In genomic region chr6:122800640-122801300, GRCm38 (mm10) we compare ENCODE assay signal across 8 mouse cellular contexts. TPM values are rescaled to one million over a fixed set of nuclear protein-coding genes. Genes with fewer than 3 reads are reported as not detected.
DNase-seq lines count a peak whose midpoint lies in the region; ATAC-seq and TF ChIP-seq lines count a peak whose summit lies in the region.

No protein-coding gene starts in this region.

- H3K4me2 ChIP-seq in hindbrain, embryonic 16.5 days (ENCODE audit: low read length) = peak overlapping the region; percentile 95
- peak overlapping the region; percentile 87 for H3K4me2 ChIP-seq in midbrain, embryonic 12.5 days (replicated peaks)

- WGBS in spleen, adult 2 months = 15% methylated on average over 10 of the region's 10 CpGs
- 29% methylated on average over 10 of the region's 10 CpGs for WGBS in hindbrain, embryonic 16.5 days
- WGBS in midbrain, embryonic 12.5 days = 36% methylated on average over 10 of the region's 10 CpGs

- TF ChIP-seq POLR2A in spleen, adult 2 months (IDR thresholded peaks at IDR 0.05; ENCODE audit: low read depth, low read length) = no peak

- no peaks in the 10 kb centered on the region for H3K27me3 ChIP-seq in spleen, adult 2 months (ENCODE audit: control insufficient read depth, insufficient read depth, low read length)
- no peaks in the 10 kb centered on the region; the same call in 1 of the 2 replicates for H3K27me3 ChIP-seq in hindbrain, embryonic 16.5 days (replicated peaks; ENCODE audit: control insufficient read depth, insufficient read depth, low read length)
- peaks cover 38% of the 10 kb centered on the region for H3K27me3 ChIP-seq in midbrain, embryonic 12.5 days

- peak; percentile 18 for ATAC-seq in hindbrain, embryonic 16.5 days
- no peak for ATAC-seq in midbrain, embryonic 12.5 days (ENCODE audit: low FRiP score, low read depth)
- ATAC-seq in monocyte, adult 5-6 weeks (replicated peaks; ENCODE audit: insufficient number of reproducible peaks, low FRiP score, low TSS enrichment, poor library complexity, severe bottlenecking) = no peak

- H3K27ac ChIP-seq in gastrocnemius, adult 2 months = peak overlapping the region; percentile 84
- peak overlapping the region; percentile 61 for H3K27ac ChIP-seq in spleen, adult 2 months (ENCODE audit: insufficient read depth, low read length)
- H3K27ac ChIP-seq in hindbrain, embryonic 16.5 days (ENCODE audit: low read depth, low read length) = no peak overlapping the region
- H3K27ac ChIP-seq in midbrain, embryonic 12.5 days (replicated peaks) = no peak overlapping the region

- H3K36me3 ChIP-seq in spleen, adult 2 months (ENCODE audit: control insufficient read depth, insufficient read depth, low read length) = no peaks in the 10 kb centered on the region
- no peaks in the 10 kb centered on the region for H3K36me3 ChIP-seq in hindbrain, embryonic 16.5 days (ENCODE audit: control insufficient read depth, insufficient read depth, low read length)
- no peaks in the 10 kb centered on the region for H3K36me3 ChIP-seq in midbrain, embryonic 12.5 days

- no peaks in the 10 kb centered on the region for H3K9me3 ChIP-seq in hindbrain, embryonic 16.5 days (ENCODE audit: control insufficient read depth, low read length)
- no peaks in the 10 kb centered on the region for H3K9me3 ChIP-seq in midbrain, embryonic 12.5 days

- no peak for TF ChIP-seq CTCF in gastrocnemius, adult 2 months (IDR thresholded peaks at IDR 0.05)
- TF ChIP-seq CTCF in spleen, adult 2 months (IDR thresholded peaks at IDR 0.05; ENCODE audit: extremely low read depth, insufficient read depth, insufficient read length, insufficient replicate concordance) = no peak

- peak overlapping the region; percentile 90 for H3K4me3 ChIP-seq in gastrocnemius, adult 2 months
- peak overlapping the region; percentile 64 for H3K4me3 ChIP-seq in spleen, adult 2 months (ENCODE audit: extremely low read depth, insufficient read depth, insufficient read length)
- peak overlapping the region; percentile 56 for H3K4me3 ChIP-seq in hindbrain, embryonic 16.5 days (ENCODE audit: low read length)
- H3K4me3 ChIP-seq in midbrain, embryonic 12.5 days = peak overlapping the region; percentile 51

- H3K9ac ChIP-seq in hindbrain, embryonic 16.5 days (ENCODE audit: low read depth, low read length) = peak overlapping the region; percentile 83
- peak overlapping the region; percentile 68; the same call in 1 of the 2 replicates for H3K9ac ChIP-seq in midbrain, embryonic 12.5 days (replicated peaks)

- H3K4me1 ChIP-seq in spleen, adult 2 months (ENCODE audit: control insufficient read depth, insufficient read depth, insufficient read length) = no peaks in the 10 kb centered on the region
- peaks cover 2% of the 10 kb centered on the region for H3K4me1 ChIP-seq in hindbrain, embryonic 16.5 days (ENCODE audit: control insufficient read depth, insufficient read depth, low read depth, low read length)
- H3K4me1 ChIP-seq in midbrain, embryonic 12.5 days = peaks cover 11% of the 10 kb centered on the region

- intact Hi-C loops in gastrocnemius, adult 2 months (cut with DNase I) = loop anchor here (5.0 kb wide), 1 partner anchor 72 kb away; the partner anchor contains the start of gene Necap1

- no peak for DNase-seq in gastrocnemius, adult 2 months
- no peak for DNase-seq in gastrocnemius, adult 8-10 months (ENCODE audit: low spot score in 2 of 2)
- no peak for DNase-seq in spleen, adult 2 months (ENCODE audit: low read depth in 1 of 2, low spot score in 2 of 2)
- DNase-seq in spleen, postnatal 14 days (ENCODE audit: low spot score in 2 of 2) = no peak
- no peak for DNase-seq in urinary bladder, postnatal 14 days (ENCODE audit: low spot score)

RNA-seq across cellular contexts. Expression of gene Slc2a3, which starts 0.7 kb away (rescaled TPM):
- total RNA-seq in gastrocnemius, adult 2 months (2021) = 1 to 10 TPM; 1.7 to 7.6 TPM
- total RNA-seq in gastrocnemius, adult 8-10 months (2022) = 10 to 100 TPM in 2 of 4 experiments, 1 to 10 TPM in 2; 3.6 to 12.3 (median 10.4) TPM
- 17.8 and 18.5 TPM in 2 replicates for polyA plus RNA-seq in spleen, adult 2 months (2012; rRNA removed)
- polyA plus RNA-seq in hindbrain, embryonic 16.5 days (2015; fragmentation: Nextera tagmentation; extraction: Ambion mirVana) = 57.0 and 57.4 TPM in 2 replicates
- 22.5 and 24.8 TPM in 2 replicates for polyA plus RNA-seq in midbrain, embryonic 12.5 days (2016; fragmentation: Nextera tagmentation; extraction: Ambion mirVana)
- 57.5 to 73.6 TPM (median 60.1 TPM) in 3 replicates for total RNA-seq in monocyte, adult 5-6 weeks (2017)

RNA-seq across cellular contexts. Expression of gene Foxj2, which starts 18.9 kb away (rescaled TPM):
- 10 to 100 TPM; 26.4 to 29.1 TPM for total RNA-seq in gastrocnemius, adult 2 months (2021)
- total RNA-seq in gastrocnemius, adult 8-10 months (2022) = 10 to 100 TPM; 23.3 to 27.1 (median 26.4) TPM
- 14.8 and 16.7 TPM in 2 replicates for polyA plus RNA-seq in spleen, adult 2 months (2012; rRNA removed)
- 6.7 and 8.3 TPM in 2 replicates for polyA plus RNA-seq in hindbrain, embryonic 16.5 days (2015; fragmentation: Nextera tagmentation; extraction: Ambion mirVana)
- polyA plus RNA-seq in midbrain, embryonic 12.5 days (2016; fragmentation: Nextera tagmentation; extraction: Ambion mirVana) = 5.7 and 5.8 TPM in 2 replicates
- total RNA-seq in monocyte, adult 5-6 weeks (2017) = 17.1 to 28.8 TPM (median 25.1 TPM) in 3 replicates

RNA-seq across cellular contexts. Expression of gene C3ar1, which starts 55.2 kb away (rescaled TPM):
- total RNA-seq in gastrocnemius, adult 2 months (2021) = under 1 TPM; 0.41 to 0.67 TPM
- under 1 TPM; 0.15 to 0.83 (median 0.42) TPM for total RNA-seq in gastrocnemius, adult 8-10 months (2022)
- polyA plus RNA-seq in spleen, adult 2 months (2012; rRNA removed) = 0.33 and 0.45 TPM in 2 replicates
- 1.2 and 2.2 TPM in 2 replicates for polyA plus RNA-seq in hindbrain, embryonic 16.5 days (2015; fragmentation: Nextera tagmentation; extraction: Ambion mirVana)
- 1.6 and 1.8 TPM in 2 replicates for polyA plus RNA-seq in midbrain, embryonic 12.5 days (2016; fragmentation: Nextera tagmentation; extraction: Ambion mirVana)
- 1.8 to 13.4 TPM (median 9.7 TPM) in 3 replicates for total RNA-seq in monocyte, adult 5-6 weeks (2017)

Comparison
In these comparisons a context has a peak if more than half of its experiments do, and no peak if none do; other contexts are left out.
1. H3K27ac ChIP-seq: peak in gastrocnemius, adult 2 months (single experiment) and spleen, adult 2 months (single experiment); none in hindbrain, embryonic 16.5 days (single experiment) and midbrain, embryonic 12.5 days (single experiment).
2. Peak in every context shown above with its lines, with median percentiles within 50 percentile points of each other: H3K4me3 ChIP-seq.